Mouse (Mus musculus) gastrocnemius, postnatal 36 days (tissue): ENCODE measurements around the gene Iqschfp. TPM values are rescaled to one million over a fixed set of nuclear protein-coding genes. Genes with fewer than 3 reads are reported as not detected.

Experiments
- DNase-seq, 2 experiments: peaks; one replicate each; pipeline ENCODE4 v3.0.0; 2022
- intact Hi-C: fragments of 180-260 bp; cut with DNase I; formaldehyde crosslinking; loops from one replicate; pipeline ENCODE4 v1.15.1; 2025
- total RNA-seq, 2 experiments: library from RNA; stranded (reverse); gene quantifications; 2 replicates each; pipeline ENCODE4 v1.2.3; 2021

The Iqschfp gene
- total RNA-seq, 2 experiments from 2014 or later: not detected

GRCm38 (mm10) chr3:68305647-68306046, 413.6 kb downstream of the Iqschfp start:
- DNase-seq: no peak
- intact Hi-C loops: no loop called here

- intact Hi-C loops: no loop called here
Measured at GRCm38 (mm10) chr3:68306726-68307125, 414.7 kb downstream of the Iqschfp start.

GRCm38 (mm10) chr3:68325575-68325974, 433.5 kb downstream of the Iqschfp start:
- DNase-seq: no peak

More at GRCm38 (mm10) chr3:68306726-68307125, 414.7 kb downstream of the Iqschfp start:
- no peak for DNase-seq

GRCm38 (mm10) chr3:68332515-68332914, 440.5 kb downstream of the Iqschfp start:
- DNase-seq: no peak
- intact Hi-C loops: no loop called here

More at GRCm38 (mm10) chr3:68325575-68325974, 433.5 kb downstream of the Iqschfp start:
- intact Hi-C loops: no loop called here

- no peak for DNase-seq
- intact Hi-C loops: no loop called here
Measured at GRCm38 (mm10) chr3:68335501-68335900, 443.5 kb downstream of the Iqschfp start.

GRCm38 (mm10) chr3:68350624-68351023, 458.6 kb downstream of the Iqschfp start:
- intact Hi-C loops: no loop called here
- DNase-seq: no peak

GRCm38 (mm10) chr3:68351461-68351860, 459.4 kb downstream of the Iqschfp start:
- intact Hi-C loops: no loop called here
- DNase-seq: no peak

- DNase-seq: no peak
- intact Hi-C loops: no loop called here
Measured at GRCm38 (mm10) chr3:68352961-68353360, 460.9 kb downstream of the Iqschfp start.

- no peak for DNase-seq
- intact Hi-C loops: no loop called here
Measured at GRCm38 (mm10) chr3:68353492-68353891, 461.5 kb downstream of the Iqschfp start.

GRCm38 (mm10) chr3:68356516-68356915, 464.5 kb downstream of the Iqschfp start:
- no peak for DNase-seq
- intact Hi-C loops: no loop called here

- intact Hi-C loops: no loop called here
- no peak for DNase-seq
Measured at GRCm38 (mm10) chr3:68368029-68368428, 476.0 kb downstream of the Iqschfp start.

GRCm38 (mm10) chr3:68372925-68373324, 480.9 kb downstream of the Iqschfp start:
- intact Hi-C loops: no loop called here
- DNase-seq: no peak

- intact Hi-C loops: no loop called here
- no peak for DNase-seq
Measured at GRCm38 (mm10) chr3:68375100-68375508, 483.1 kb downstream of the Iqschfp start.

- intact Hi-C loops: no loop called here
- no peak for DNase-seq
Measured at GRCm38 (mm10) chr3:68377452-68378198, 485.6 kb downstream of the Iqschfp start.

- DNase-seq: no peak
- intact Hi-C loops: no loop called here
Measured at GRCm38 (mm10) chr3:68378799-68379198, 486.8 kb downstream of the Iqschfp start.

- intact Hi-C loops: no loop called here
Measured at GRCm38 (mm10) chr3:68379242-68379641, 487.2 kb downstream of the Iqschfp start.

GRCm38 (mm10) chr3:68383672-68384071, 491.6 kb downstream of the Iqschfp start:
- intact Hi-C loops: no loop called here
- no peak for DNase-seq

More at GRCm38 (mm10) chr3:68379242-68379641, 487.2 kb downstream of the Iqschfp start:
- no peak for DNase-seq

GRCm38 (mm10) chr3:68385544-68385943, 493.5 kb downstream of the Iqschfp start:
- DNase-seq: no peak
- intact Hi-C loops: no loop called here

GRCm38 (mm10) chr3:68388023-68388422, 496.0 kb downstream of the Iqschfp start:
- DNase-seq: no peak
- intact Hi-C loops: no loop called here

- DNase-seq: no peak
- intact Hi-C loops: no loop called here
Measured at GRCm38 (mm10) chr3:68393578-68393977, 501.5 kb downstream of the Iqschfp start.

- no peak for DNase-seq
- intact Hi-C loops: no loop called here
Measured at GRCm38 (mm10) chr3:68398691-68399090, 506.7 kb downstream of the Iqschfp start.

- DNase-seq: no peak
- intact Hi-C loops: no loop called here
Measured at GRCm38 (mm10) chr3:68400121-68400520, 508.1 kb downstream of the Iqschfp start.
